Mouse (Mus musculus) midbrain, embryonic 16.5 days (tissue): ENCODE measurements around the gene Fam234a. TPM values are rescaled to one million over a fixed set of nuclear protein-coding genes. Genes with fewer than 3 reads are reported as not detected.
"Not testable (repeated sequence)": the region's sequence is repeated elsewhere in the genome, so short reads cannot be mapped to it uniquely, and the experiment has no call there.

Source experiments
- ATAC-seq: fragments of 200-750 bp; cut with Nextera tagmentation; 2 replicates; pipeline ENCODE4 v1.8.0; 2017; ENCODE audit warnings: moderate TSS enrichment
- H3K27ac ChIP-seq: fragments of 300-500 bp; sonication (generic); 2 replicates; pipeline ENCODE4 v1.5.1; 2014; ENCODE audit warnings: mild to moderate bottlenecking, low read length, mixed read lengths
- H3K27me3 ChIP-seq: fragments of 300-500 bp; sonication (generic); 2 replicates; pipeline ENCODE4 v1.6.1; 2014; ENCODE audit warnings: low read depth, low read length, mixed read lengths; ENCODE audit not compliant: control insufficient read depth, insufficient read depth
- H3K36me3 ChIP-seq: fragments of 300-500 bp; sonication (generic); 2 replicates; pipeline ENCODE4 v1.6.1; 2014; ENCODE audit warnings: mild to moderate bottlenecking, low read length, moderate library complexity, mixed read lengths; ENCODE audit not compliant: control insufficient read depth, insufficient read depth
- H3K4me1 ChIP-seq: fragments of 300-500 bp; sonication (generic); 2 replicates; pipeline ENCODE4 v1.6.1; 2014; ENCODE audit warnings: mild to moderate bottlenecking, low read length, mixed read lengths; ENCODE audit not compliant: control insufficient read depth, insufficient read depth
- H3K4me2 ChIP-seq: fragments of 300-500 bp; sonication (generic); 2 replicates; pipeline ENCODE4 v1.6.1; 2014; ENCODE audit warnings: mild to moderate bottlenecking, low read length, mixed read lengths
- H3K4me3 ChIP-seq: fragments of 300-500 bp; sonication (generic); 2 replicates; pipeline ENCODE4 v1.5.1; 2014; ENCODE audit warnings: low read depth, mild to moderate bottlenecking, low read length, moderate library complexity, mixed read lengths
- H3K9ac ChIP-seq: fragments of 300-500 bp; sonication (generic); 2 replicates; pipeline ENCODE4 v1.6.1; 2014; ENCODE audit warnings: low read depth, low read length, mixed read lengths
- H3K9me3 ChIP-seq: fragments of 300-500 bp; sonication (generic); replicated peaks from 2 replicates; pipeline ENCODE4 v1.6.1; 2014; ENCODE audit warnings: mild to moderate bottlenecking, low read length, mixed read lengths; ENCODE audit not compliant: control insufficient read depth, poor library complexity, severe bottlenecking
- WGBS: fragments of 180-500 bp; shearing (Covaris S2); extraction: QIAGEN DNeasy Blood & Tissue Kit; methylation state at CpG from one replicate; pipeline ENCODE4 v1.1.7; 2014; 5-methylcytosine and 5-hydroxymethylcytosine counted together
- polyA plus RNA-seq: library from polyadenylated mRNA; unstranded; fragments of >200 nt; fragmentation: Nextera tagmentation; extraction: Ambion mirVana; gene quantifications from 2 replicates; pipeline ENCODE4 v1.2.1, GENCODE M21; 2015

Fam234a gene
- polyA plus RNA-seq, 1 experiment from 2014 or later: 32.6 TPM

DNA sequence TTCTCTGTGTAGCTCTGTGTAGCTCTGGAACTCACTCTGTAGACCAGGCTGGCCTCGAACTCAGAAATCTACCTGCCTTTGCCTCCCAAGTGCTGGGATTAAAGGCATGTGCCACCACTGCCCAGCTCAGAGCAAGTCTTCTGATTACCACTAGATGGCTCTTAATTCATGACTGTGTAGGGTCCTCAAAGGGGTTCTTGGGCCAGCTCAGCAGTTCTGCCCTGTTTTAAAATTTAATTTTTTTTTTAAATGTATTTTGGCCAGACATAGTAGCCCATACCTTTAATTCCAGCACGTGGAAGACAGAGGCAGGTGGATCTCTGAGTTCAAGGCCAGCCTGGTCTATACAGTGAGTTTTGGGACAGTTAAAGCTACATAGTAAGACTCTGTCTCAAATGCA, 68.8 kb downstream of the Fam234a start:
- H3K27ac ChIP-seq, H3K4me2 ChIP-seq, H3K4me3 ChIP-seq, H3K27me3 ChIP-seq, ATAC-seq, H3K9me3 ChIP-seq, H3K9ac ChIP-seq, H3K4me1 ChIP-seq: not testable (repeated sequence)
- 81% methylated on average over 2 of the region's 2 CpGs for WGBS
- peaks cover 13% of the 10 kb centered on the region; the same call in 1 of the 2 replicates for H3K36me3 ChIP-seq

GRCm38 (mm10) chr17:26168039-26168438, 76.0 kb downstream of the Fam234a start:
- H3K4me3 ChIP-seq: no peak overlapping the region
- no peak for ATAC-seq
- no peak overlapping the region for H3K4me2 ChIP-seq
- no peaks in the 10 kb centered on the region for H3K27me3 ChIP-seq
- H3K36me3 ChIP-seq: no peaks in the 10 kb centered on the region
- no peaks in the 10 kb centered on the region for H3K9me3 ChIP-seq
- H3K9ac ChIP-seq: no peak overlapping the region
- H3K4me1 ChIP-seq: no peaks in the 10 kb centered on the region
- WGBS: 93% methylated on average over 2 of the region's 2 CpGs
- no peak overlapping the region for H3K27ac ChIP-seq

DNA sequence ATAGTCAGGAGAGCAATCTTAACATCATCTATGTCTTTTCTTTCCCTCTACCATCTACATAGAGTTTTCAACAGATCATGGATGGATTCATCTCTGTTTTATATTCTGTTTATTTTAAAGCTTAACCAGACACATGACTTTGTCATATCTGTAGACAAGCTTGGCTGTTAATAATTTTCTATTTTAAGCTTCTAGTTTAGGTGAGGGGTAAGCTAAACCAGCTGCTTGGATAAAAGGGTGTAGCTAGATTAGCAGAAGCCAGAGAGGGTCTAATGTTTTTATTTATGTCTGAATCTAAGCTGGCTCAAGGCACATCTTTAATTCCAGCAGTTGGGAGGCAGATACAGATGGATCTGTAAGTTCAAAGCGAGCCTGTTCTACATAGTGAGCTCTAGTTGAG, 81.3 kb downstream of the Fam234a start:
- Histone ChIP-seq H3K4me3 (no peak overlapping the region), H3K27ac (no peak overlapping the region), H3K27me3 (no peaks in the 10 kb centered on the region), H3K4me2 (no peak overlapping the region), H3K36me3 (no peaks in the 10 kb centered on the region), H3K9me3 (no peaks in the 10 kb centered on the region), H3K4me1 (no peaks in the 10 kb centered on the region), H3K9ac (no peak overlapping the region)
- WGBS: 97% methylated on average over 1 of the region's 1 CpGs
- ATAC-seq: no peak

Other genes starting within 250 kb of the Fam234a start
- 25.8 and 30.1 TPM in 2 replicates for gene Rab11fip3, start 174.7 kb downstream of the Fam234a start, polyA plus RNA-seq
- gene Decr2, start 153.9 kb downstream of the Fam234a start, polyA plus RNA-seq: 38.2 and 41.3 TPM in 2 replicates
- gene Nme4, start 148.6 kb downstream of the Fam234a start, polyA plus RNA-seq: 16.8 and 18.3 TPM in 2 replicates
- gene Tmem8, start 130.9 kb downstream of the Fam234a start, polyA plus RNA-seq: 3.8 and 3.9 TPM in 2 replicates
- 161 and 172 TPM in 2 replicates for gene Mrpl28, start 120.7 kb downstream of the Fam234a start, polyA plus RNA-seq
- 19.1 and 20.6 TPM in 2 replicates for gene Axin1, start 105.6 kb downstream of the Fam234a start, polyA plus RNA-seq
- 0.48 TPM in 1 of 2 replicates, not detected in the other for gene Pdia2, start 45.2 kb downstream of the Fam234a start, polyA plus RNA-seq
- gene Rgs11, start 41.3 kb downstream of the Fam234a start, polyA plus RNA-seq: 10.2 and 13.6 TPM in 2 replicates
- 131 and 182 TPM in 2 replicates for gene Arhgdig, start 36.5 kb downstream of the Fam234a start, polyA plus RNA-seq
- 114 and 124 TPM in 2 replicates for gene Luc7l, start 8.7 kb upstream of the Fam234a start, polyA plus RNA-seq
- gene Neurl1b, start 170.6 kb upstream of the Fam234a start, polyA plus RNA-seq: 2.0 and 2.3 TPM in 2 replicates